Mouse (Mus musculus) cerebellum, postnatal 36 days (tissue): ENCODE measurements around the gene Fcgr4.
"Not testable (repeated sequence)": the region's sequence is repeated elsewhere in the genome, so short reads cannot be mapped to it uniquely, and the experiment has no call there.

ENCODE experiments used
- DNase-seq, 2 experiments: peaks; one replicate each; pipeline ENCODE4 v3.0.0; 2021 to 2022; ENCODE audit warnings: mixed read lengths in 2 of 2

Gene Fcgr4

GRCm38 (mm10) chr1:171018737-171019136 lies at the start of gene Fcgr4:
Fcgr4 (plus strand) TSS chr1:171018920.
- no peak for DNase-seq

GRCm38 (mm10) chr1:170972494-170972893 lies 46.2 kb upstream of the Fcgr4 start:
- no peak for DNase-seq

DNA sequence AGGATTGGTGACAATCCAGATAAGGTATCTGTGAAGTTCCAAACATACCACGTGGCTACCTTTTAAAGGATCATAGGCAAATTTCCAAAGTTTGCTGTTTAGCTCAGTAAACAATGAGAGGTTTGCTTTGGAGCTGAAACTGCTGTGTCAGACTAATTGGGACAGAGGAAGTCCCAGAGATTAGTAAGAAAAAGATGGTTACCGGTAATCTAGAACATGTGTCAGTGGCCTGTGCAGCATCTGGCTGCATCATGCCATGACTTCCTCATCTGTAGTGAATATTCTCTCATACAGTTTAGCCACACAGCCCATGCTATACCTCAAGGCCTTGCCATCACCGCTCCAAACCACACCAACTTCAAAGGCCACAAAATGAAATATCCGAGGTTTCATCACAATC lies 45.8 kb upstream of the Fcgr4 start:
- no peak for DNase-seq

- no peak for DNase-seq
Observed at GRCm38 (mm10) chr1:170974171-170974570, 44.5 kb upstream of the Fcgr4 start.

GRCm38 (mm10) chr1:170974736-170975135 lies 44.0 kb upstream of the Fcgr4 start:
- no peak for DNase-seq

DNA sequence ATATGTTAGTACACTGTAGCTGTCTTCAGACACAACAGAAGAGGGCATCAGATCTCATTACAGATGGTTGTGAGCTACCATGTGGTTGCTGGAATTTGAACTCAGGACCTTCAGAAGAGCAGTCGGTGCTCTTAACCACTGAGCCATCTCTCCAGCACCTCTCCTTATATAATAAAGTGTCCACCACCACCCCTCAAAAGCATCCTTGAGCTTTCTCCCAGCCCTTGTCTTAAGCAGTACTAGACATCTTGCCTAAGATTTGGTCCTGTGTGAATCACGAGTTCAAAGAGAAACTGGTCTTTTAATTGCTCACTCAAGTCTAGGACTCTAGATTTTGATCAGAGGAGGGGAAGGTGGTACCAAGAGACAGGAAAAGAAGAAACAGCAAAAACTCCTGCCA lies 43.4 kb upstream of the Fcgr4 start:
- DNase-seq: not testable (repeated sequence)

- DNase-seq: peak in 1 of 2 experiments; percentile 5
Observed at GRCm38 (mm10) chr1:170975751-170976161, 43.0 kb upstream of the Fcgr4 start.

- no peak for DNase-seq
Observed at GRCm38 (mm10) chr1:170976447-170976846, 42.3 kb upstream of the Fcgr4 start, which contains the start of gene Fcgr2b. Fcgr2b (minus strand) TSS chr1:170976547.

DNA sequence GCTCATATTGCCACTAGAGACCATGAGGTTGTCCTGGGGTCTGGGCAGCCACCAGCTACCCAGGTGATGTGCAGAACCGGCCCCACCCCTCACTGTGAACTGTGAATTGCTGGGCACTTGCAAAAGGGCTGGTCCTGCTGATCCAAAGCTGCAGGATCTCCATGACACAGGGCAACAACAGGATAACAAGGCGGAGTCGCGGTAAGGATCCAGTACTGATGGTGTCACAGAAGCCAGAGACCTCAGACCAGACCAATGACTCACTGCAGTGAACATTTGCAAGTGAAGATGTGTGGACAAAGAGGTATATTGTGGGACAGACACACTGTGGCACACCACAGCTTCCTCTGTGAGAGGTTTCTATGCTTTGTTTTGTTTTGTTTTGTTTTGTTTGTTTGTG lies 40.1 kb upstream of the Fcgr4 start:
- DNase-seq: no peak

GRCm38 (mm10) chr1:170981679-170982078 lies 37.0 kb upstream of the Fcgr4 start:
- not testable (repeated sequence) for DNase-seq

- DNase-seq: no peak
Observed at GRCm38 (mm10) chr1:170982301-170982700, 36.4 kb upstream of the Fcgr4 start.

DNA sequence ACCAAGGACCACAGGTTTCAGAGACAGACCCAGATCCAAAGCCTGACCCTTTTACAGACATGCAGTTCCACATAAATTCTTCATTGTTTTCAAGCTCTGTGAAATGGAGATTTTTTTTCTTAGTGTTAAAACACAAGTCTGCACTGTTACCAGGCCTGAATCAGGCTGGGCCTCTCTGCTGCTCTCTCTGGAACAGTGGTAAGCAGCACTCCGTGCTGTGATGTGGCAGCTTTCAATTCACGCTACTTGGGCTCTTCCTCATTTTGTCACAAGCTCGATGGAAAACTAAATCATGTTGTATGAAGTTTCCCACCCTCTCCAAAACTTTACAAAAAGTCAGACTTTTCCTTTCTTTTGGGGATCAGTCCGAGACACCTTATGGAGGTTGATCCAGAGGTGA lies 35.7 kb upstream of the Fcgr4 start:
- no peak for DNase-seq

DNA sequence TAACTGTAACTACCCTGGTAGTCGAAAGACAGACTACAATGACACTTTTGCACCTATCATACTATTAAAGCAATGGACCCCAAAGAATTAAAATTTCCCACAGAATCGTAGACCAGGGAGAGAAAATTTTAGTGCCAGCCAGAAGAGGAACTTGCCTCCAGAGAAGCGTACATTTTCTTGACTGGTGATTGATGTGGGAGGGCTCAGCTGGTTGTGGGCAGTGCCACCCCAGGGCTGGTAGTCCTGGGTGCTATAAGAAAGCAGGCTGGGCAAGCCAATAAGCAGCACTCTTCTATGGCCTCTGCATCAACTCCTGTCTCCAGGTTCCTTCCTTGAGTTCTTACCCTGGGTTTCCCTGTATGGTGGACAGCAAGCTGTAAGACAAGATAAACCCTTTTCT lies 33.6 kb upstream of the Fcgr4 start:
- DNase-seq: no peak

DNA sequence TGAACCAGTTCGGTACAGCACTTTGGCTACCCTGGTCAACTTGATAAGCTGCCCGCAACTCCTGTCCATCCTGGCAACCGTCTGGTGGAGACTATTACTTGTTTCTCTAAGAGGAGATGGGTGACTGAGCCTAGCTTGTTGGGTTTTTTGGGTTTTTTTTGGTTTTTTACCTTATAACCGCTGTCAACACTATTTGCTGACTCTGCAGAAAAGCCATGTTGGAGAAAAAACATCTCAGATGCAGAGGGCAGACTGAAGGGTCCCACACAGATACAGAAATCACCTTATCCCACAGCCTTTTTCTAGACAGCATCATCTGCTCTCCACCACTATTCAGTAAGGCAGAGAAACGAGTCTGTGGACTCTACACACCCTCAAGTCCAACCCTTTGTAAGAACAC lies 32.9 kb upstream of the Fcgr4 start:
- DNase-seq: no peak

GRCm38 (mm10) chr1:170989656-170990055 lies 29.1 kb upstream of the Fcgr4 start:
- peak in 1 of 2 experiments; percentile 6 for DNase-seq

DNA sequence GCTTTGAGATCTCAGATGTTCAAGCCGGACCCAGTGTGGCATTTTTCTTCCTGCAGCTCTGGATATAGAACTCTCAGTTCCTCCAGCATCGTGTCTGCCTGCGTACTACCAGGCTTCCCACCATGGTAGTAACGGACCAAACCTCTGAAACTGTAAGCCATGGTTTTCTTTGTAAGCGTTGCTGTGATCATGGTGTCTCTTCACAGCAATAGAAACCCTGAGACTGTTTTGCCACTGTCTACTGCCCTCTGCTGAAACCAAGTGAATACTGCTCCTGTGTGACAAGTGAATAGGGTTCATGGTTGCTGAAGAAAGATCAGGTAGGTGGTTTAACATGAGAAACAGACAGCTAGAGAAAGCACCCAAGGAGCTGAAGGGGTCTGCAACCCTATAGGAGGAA lies 26.2 kb upstream of the Fcgr4 start:
- peak; percentile 6 to 20 for DNase-seq

DNA sequence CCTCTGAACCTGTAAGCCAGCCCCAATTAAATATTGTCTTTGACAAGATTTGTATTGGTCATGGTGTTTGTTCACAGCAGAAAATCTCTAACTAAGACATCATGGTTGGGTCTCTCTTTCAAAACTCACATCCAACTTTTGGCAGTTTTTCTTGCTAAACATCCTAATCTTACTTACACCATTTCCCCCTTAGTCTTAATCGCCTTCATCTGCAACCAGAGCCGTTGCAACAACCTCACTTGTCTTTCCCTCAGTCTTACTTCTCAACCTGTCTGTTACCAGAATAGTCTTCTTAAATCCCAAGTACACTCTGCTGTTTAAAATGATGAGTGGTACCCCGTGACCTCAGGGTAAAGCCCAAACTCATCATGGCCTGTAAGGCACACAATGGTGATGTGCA lies 22.7 kb upstream of the Fcgr4 start:
- no peak for DNase-seq

- peak; percentile 56 to 57 for DNase-seq
Observed at GRCm38 (mm10) chr1:170996753-170997152, 22.0 kb upstream of the Fcgr4 start.

- peak; percentile 9 to 23 for DNase-seq
Observed at GRCm38 (mm10) chr1:170997756-170998655, 20.7 kb upstream of the Fcgr4 start.

- DNase-seq: no peak
Observed at GRCm38 (mm10) chr1:170999811-171000210, 18.9 kb upstream of the Fcgr4 start.

GRCm38 (mm10) chr1:171005081-171005480 lies 13.6 kb upstream of the Fcgr4 start:
- no peak for DNase-seq

GRCm38 (mm10) chr1:171005586-171005985 lies 13.1 kb upstream of the Fcgr4 start:
- no peak for DNase-seq

DNA sequence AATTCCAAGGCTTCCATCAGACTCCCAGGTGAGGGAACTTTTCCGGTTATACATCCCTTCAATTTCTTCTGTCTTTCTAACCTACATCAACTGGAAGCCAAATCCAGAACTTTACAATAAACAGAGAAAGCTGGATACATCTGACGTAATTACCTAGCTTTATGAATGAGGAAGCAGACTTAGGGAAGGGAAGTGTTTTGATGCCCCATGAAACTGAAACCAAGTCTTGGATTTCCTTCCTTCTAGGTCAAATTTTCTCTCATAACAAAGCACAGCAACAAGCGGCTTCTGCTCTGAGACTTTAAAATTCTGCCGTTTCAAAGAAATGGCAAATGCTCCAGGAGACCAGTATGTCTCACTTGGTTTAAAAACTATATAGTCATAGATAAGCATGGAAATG lies 12.4 kb upstream of the Fcgr4 start:
- DNase-seq: no peak

- no peak for DNase-seq
Observed at GRCm38 (mm10) chr1:171006905-171007304, 11.8 kb upstream of the Fcgr4 start.

GRCm38 (mm10) chr1:171011733-171012132 lies 7.0 kb upstream of the Fcgr4 start:
- DNase-seq: no peak
